Mouse (Mus musculus): Measurements from ENCODE around the gene Mfap3l. TPM values are rescaled to one million over a fixed set of nuclear protein-coding genes. Genes with fewer than 3 reads are reported as not detected.

Gene Mfap3l
- polyA plus RNA-seq, 1 experiment from 2014 or later: 2.4 TPM

DNA sequence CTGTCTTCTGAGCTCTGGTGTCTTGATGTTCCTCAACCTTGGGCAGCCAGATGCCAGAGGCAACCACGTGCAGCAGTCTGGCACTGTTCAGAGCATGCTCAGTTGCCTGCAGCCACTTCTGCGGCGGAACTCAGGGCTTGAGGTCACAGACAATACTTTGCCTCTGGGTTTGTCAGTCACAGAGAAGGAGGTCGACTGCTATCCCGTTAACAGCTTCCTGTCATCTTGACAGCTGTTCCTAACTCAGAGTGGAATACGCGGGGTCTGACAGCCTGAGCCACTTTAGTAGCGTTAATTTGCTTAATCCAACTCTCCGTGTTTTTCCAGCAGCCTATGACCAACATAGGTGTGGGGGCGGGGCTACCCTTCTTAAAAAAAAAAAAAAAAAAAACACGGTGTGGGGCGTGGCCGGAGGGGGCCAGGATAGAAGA, 1.1 kb upstream of the Mfap3l start:
- H3K4me1 ChIP-seq (replicated peaks): peaks cover 16% of the 10 kb centered on the region
- H3K27ac ChIP-seq: no peak overlapping the region; the same call in 1 of the 2 replicates
- under 1% methylated on average over 13 of the region's 13 CpGs for WGBS
- H3K9ac ChIP-seq: peak overlapping the region; percentile 51; the same call in 1 of the 2 replicates
- H3K36me3 ChIP-seq: no peaks in the 10 kb centered on the region
- peak overlapping the region; percentile 68 for H3K4me3 ChIP-seq
- H3K4me2 ChIP-seq: peak overlapping the region; percentile 98
- H3K27me3 ChIP-seq: peaks cover 16% of the 10 kb centered on the region
- H3K9me3 ChIP-seq: no peaks in the 10 kb centered on the region
- peak; percentile 37 for ATAC-seq (ENCODE audit: low FRiP score)

DNA sequence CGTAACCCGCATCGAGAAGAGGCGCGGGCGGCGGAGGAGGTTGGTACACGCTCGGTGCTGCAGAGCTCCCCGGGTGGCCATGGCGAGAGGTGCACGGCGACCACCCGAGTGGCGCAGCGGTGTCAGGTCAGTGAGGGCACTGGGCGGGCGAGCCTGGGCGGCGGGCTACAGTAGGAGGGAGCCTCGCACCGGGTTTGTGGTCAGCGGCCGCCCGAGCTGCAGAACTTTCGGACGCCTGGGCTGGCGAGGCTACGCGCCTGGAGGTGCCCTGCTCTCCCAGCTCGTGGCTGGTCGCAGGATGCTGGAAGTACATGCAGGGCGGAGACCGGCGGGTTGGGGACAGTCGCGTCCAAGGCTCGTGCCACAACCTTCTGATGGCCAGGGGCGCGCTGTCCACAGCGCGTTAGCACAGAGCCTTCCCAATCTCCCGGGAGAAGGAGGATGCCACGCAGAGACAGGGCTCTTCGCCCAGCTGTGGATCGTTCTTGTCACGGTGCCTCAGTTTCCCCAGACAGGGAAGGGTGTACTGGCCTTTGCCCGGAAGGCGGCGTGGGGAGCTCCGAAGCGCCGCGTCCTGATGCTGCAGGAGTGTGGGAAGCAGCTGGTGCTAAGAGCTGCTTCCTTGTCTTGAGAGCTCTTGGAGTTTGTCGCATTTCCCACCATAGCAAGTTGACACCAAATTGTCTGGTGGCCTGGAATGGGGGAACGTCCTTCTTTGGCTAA, 467 bp downstream of the Mfap3l start:
- WGBS: under 1% methylated on average over 56 of the region's 56 CpGs
- Histone ChIP-seq H3K9me3 (no peaks in the 10 kb centered on the region), H3K27me3 (peaks cover 16% of the 10 kb centered on the region), H3K27ac (peak overlapping the region; percentile 79), H3K4me1 (replicated peaks) (peaks cover 16% of the 10 kb centered on the region), H3K9ac (peak overlapping the region; percentile 83), H3K4me3 (peak overlapping the region; percentile 68), H3K4me2 (peak overlapping the region; percentile 98), H3K36me3 (no peaks in the 10 kb centered on the region)
- ATAC-seq (ENCODE audit: low FRiP score): no peak

DNA sequence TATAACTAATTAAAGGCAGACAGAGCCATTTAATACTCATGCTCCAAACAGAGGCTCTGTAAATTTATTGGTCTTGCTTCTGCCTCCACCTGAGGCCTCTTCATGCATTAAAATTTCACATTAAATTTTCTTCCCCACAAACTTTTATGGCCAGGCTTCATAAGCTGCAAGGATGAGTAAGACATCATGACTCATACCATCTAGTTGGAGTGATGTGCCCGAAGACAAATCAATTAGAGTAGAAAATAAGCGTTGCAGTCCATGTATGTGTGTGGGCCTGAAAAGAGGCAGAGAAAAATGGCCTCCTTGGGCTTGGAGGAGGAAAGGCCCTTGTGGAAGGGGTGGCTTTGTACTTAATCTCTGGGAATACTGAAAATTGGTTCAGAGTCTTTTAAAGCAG, 2.3 kb downstream of the Mfap3l start:
- no peak for ATAC-seq (ENCODE audit: low FRiP score)
- H3K27me3 ChIP-seq: peaks cover 9% of the 10 kb centered on the region
- no peak overlapping the region for H3K27ac ChIP-seq
- no peak overlapping the region for H3K9ac ChIP-seq
- H3K4me3 ChIP-seq: no peak overlapping the region
- H3K4me1 ChIP-seq (replicated peaks): peaks cover 16% of the 10 kb centered on the region
- WGBS: 82% methylated on average over 2 of the region's 2 CpGs
- H3K4me2 ChIP-seq: no peak overlapping the region
- no peaks in the 10 kb centered on the region for H3K36me3 ChIP-seq
- H3K9me3 ChIP-seq: no peaks in the 10 kb centered on the region

DNA sequence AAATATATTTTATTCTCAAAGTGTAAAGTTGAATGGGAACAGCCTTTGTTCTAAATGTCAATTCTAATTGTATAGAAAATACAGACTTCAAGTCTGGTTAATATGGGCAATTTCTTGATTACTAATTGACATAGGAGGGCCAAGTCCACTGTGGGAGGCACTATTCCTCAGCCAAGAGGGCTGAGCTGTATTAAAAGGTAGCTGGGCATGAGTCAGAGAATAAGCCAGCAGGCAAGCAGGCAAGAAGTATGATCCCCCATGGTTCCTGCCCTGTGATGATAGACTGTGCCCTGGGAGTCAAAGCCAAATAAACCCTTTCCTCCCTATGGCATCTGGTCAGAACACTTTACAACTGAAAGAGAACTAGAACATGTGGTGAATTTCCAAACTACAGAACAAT, 3.2 kb downstream of the Mfap3l start:
- H3K27me3 ChIP-seq: peaks cover under 1% of the 10 kb centered on the region
- ATAC-seq (ENCODE audit: low FRiP score): no peak
- H3K9me3 ChIP-seq: no peaks in the 10 kb centered on the region
- H3K4me2 ChIP-seq: no peak overlapping the region
- H3K4me3 ChIP-seq: no peak overlapping the region
- H3K9ac ChIP-seq: no peak overlapping the region
- H3K27ac ChIP-seq: no peak overlapping the region
- no peaks in the 10 kb centered on the region for H3K36me3 ChIP-seq
- peaks cover 16% of the 10 kb centered on the region for H3K4me1 ChIP-seq (replicated peaks)

DNA sequence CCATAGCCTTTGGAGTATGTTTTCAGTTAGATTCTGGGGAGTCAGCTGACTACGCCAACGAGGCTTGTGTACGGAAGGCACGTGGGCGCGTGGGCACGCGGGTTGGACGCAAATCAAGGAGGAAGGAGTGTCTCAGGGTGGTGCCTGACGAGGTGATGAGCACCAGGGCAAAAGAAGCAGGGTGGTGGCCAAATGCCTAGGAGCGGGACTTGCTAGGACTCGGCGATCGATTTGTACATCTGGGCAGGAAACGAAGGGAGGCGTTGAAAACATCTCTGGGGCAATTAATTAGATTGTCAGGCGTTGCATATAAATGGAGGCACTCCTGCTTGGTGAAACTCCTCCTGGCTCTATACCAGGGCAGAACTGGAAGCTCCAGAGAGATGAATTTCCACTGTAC, 7.4 kb downstream of the Mfap3l start:
- WGBS: 89% methylated on average over 17 of the region's 17 CpGs
- Histone ChIP-seq H3K27me3 (no peaks in the 10 kb centered on the region), H3K4me3 (no peak overlapping the region), H3K9me3 (no peaks in the 10 kb centered on the region), H3K36me3 (no peaks in the 10 kb centered on the region), H3K9ac (no peak overlapping the region), H3K4me2 (no peak overlapping the region), H3K27ac (no peak overlapping the region), H3K4me1 (replicated peaks) (no peaks in the 10 kb centered on the region)
- no peak for ATAC-seq (ENCODE audit: low FRiP score)

DNA sequence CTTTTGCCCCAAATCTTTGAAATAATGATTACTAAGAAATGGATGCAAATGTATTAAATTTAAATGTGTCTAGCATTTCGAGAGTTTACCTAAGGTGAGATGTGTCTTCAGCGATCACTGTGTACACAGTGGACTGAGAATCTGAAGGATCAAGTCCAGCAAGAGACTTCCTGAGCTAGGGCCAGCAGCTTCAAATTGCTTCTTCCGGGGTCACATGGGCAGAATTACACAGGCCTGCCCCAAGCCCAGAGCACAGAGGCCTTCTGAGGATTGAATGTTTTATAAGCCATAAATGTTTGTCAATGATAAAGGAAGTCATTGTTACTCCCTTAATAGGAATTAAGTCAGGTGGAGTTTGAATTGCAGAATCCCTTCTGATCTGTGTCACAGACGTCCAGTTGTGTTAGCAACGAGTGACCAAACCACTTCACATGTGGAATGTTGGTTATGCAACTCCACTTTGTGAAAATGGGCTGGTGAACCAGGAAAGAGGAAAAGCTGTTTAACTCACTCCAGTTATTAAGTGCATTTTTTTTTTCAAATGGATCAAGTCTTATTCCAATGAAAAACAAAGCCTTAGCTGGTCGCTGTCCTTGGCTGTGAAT, 10.9 kb downstream of the Mfap3l start:
- Histone ChIP-seq H3K4me1 (replicated peaks) (no peaks in the 10 kb centered on the region), H3K4me3 (no peak overlapping the region), H3K9me3 (no peaks in the 10 kb centered on the region), H3K27ac (no peak overlapping the region), H3K36me3 (no peaks in the 10 kb centered on the region), H3K27me3 (no peaks in the 10 kb centered on the region), H3K9ac (no peak overlapping the region), H3K4me2 (no peak overlapping the region)
- WGBS: 88% methylated on average over 6 of the region's 6 CpGs
- no peak for ATAC-seq (ENCODE audit: low FRiP score)

DNA sequence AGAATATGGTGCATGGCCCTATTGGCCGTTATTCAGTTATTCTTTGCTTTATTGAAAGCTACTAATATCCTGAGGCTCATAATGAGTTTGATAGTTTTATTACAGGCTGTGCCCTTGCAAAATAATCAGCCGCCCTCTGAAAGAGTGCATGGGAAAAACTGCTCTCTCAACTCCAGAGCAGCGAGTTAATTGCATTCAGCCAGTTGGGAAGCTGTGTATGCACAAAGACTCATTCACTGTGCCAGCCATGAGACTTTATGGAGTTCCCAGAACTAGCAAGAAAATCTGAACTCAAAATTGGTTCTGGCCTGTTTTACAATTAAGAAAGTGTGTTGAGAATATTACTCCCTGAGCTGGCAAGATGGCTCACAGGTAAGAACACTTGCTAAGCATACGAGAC, 12.5 kb downstream of the Mfap3l start:
- H3K27me3 ChIP-seq: no peaks in the 10 kb centered on the region
- ATAC-seq (ENCODE audit: low FRiP score): no peak
- H3K4me3 ChIP-seq: no peak overlapping the region
- no peaks in the 10 kb centered on the region for H3K4me1 ChIP-seq (replicated peaks)
- no peak overlapping the region for H3K4me2 ChIP-seq
- no peaks in the 10 kb centered on the region for H3K9me3 ChIP-seq
- H3K36me3 ChIP-seq: no peaks in the 10 kb centered on the region
- WGBS: 85% methylated on average over 4 of the region's 4 CpGs
- H3K27ac ChIP-seq: no peak overlapping the region
- no peak overlapping the region for H3K9ac ChIP-seq

DNA sequence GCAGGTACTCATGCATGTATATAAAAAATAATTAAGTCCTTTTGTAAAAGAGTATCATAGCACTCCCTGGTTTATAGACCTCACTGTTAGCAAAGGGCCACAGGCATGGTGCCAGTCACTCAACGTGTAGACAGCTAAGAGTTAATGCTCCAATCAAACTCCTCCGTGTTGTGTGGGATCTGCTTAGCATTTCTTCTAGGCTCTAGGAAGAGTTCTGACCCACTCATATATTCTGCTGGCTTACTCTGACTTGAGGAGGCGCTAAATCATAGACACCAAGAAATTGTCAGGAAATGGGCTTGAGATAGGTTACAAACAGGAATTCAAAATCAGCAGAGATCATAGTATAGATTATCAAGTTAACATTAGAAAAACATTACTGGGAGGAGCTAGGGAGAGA, 13.3 kb downstream of the Mfap3l start:
- no peak for ATAC-seq (ENCODE audit: low FRiP score)
- no peaks in the 10 kb centered on the region for H3K4me1 ChIP-seq (replicated peaks)
- no peak overlapping the region for H3K27ac ChIP-seq
- 88% methylated on average over 3 of the region's 3 CpGs for WGBS
- H3K27me3 ChIP-seq: no peaks in the 10 kb centered on the region
- H3K4me3 ChIP-seq: no peak overlapping the region
- H3K36me3 ChIP-seq: no peaks in the 10 kb centered on the region
- no peak overlapping the region for H3K9ac ChIP-seq
- H3K9me3 ChIP-seq: no peaks in the 10 kb centered on the region
- H3K4me2 ChIP-seq: no peak overlapping the region

DNA sequence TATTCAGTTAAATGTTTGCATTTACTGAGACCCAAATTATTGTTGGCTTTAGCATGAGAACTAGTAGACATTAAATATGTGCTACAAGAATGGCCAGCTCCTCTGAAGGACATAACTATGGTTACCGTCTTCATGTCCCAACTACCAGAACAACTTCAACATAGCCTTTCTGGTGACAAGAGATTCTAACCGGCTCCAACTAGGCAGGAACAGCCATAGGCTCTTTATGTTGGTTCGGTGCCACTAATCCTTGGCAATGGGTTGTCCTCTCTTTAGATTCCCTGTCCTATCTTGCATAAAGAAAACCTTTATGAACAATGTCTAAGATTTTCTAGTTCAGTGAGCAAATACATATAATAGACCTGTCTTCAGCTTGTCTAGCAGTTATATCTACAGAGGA, 14.7 kb downstream of the Mfap3l start:
- H3K4me1 ChIP-seq (replicated peaks): no peaks in the 10 kb centered on the region
- H3K4me3 ChIP-seq: no peak overlapping the region
- H3K9ac ChIP-seq: no peak overlapping the region
- no peaks in the 10 kb centered on the region for H3K27me3 ChIP-seq
- H3K9me3 ChIP-seq: no peaks in the 10 kb centered on the region
- no peaks in the 10 kb centered on the region for H3K36me3 ChIP-seq
- no peak overlapping the region for H3K4me2 ChIP-seq
- ATAC-seq (ENCODE audit: low FRiP score): no peak
- H3K27ac ChIP-seq: no peak overlapping the region
- 97% methylated on average over 3 of the region's 3 CpGs for WGBS

DNA sequence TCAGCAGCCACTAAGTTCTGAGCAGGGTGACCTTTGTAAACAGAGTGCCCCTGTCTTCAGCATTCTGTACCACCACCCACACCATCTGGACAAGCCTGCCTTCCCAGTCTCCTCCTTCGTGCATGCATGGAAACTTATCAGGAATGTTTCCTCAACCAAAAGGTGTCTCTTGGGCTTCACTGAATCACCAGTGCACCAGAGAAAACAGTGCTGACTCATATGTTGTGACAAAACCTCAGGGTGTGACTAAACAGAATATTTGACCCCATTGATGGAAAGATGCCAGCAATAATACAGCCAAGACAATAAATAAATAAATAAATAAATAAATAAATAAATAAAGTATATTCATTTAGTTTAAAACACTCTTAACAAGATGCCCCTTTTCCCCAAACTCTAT, 16.5 kb downstream of the Mfap3l start:
- no peaks in the 10 kb centered on the region for H3K4me1 ChIP-seq (replicated peaks)
- H3K36me3 ChIP-seq: no peaks in the 10 kb centered on the region
- no peaks in the 10 kb centered on the region for H3K9me3 ChIP-seq
- no peak overlapping the region for H3K27ac ChIP-seq
- H3K27me3 ChIP-seq: no peaks in the 10 kb centered on the region
- no peak overlapping the region for H3K4me3 ChIP-seq
- WGBS: 59% methylated on average over 1 of the region's 1 CpGs
- H3K9ac ChIP-seq: no peak overlapping the region
- no peak overlapping the region for H3K4me2 ChIP-seq
- no peak for ATAC-seq (ENCODE audit: low FRiP score)

DNA sequence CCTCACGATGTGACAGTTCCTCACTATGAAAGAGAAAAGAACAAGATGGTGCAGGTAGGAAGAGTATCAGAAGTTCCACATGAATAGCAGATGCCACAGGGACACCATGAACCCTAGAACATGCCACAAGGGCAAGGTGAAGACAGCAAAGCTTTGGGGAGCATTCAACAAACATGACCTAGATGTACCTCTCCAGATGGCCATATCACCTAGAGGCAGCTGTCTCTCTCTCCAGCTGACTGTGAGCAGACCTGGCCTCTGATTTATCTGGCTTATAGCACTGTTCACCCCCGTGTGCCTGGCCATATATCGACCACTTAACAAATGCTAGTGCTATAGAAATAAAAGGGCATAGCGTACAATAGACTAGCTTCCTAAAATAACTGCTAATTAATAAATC, 17.5 kb downstream of the Mfap3l start:
- ATAC-seq (ENCODE audit: low FRiP score): no peak
- no peaks in the 10 kb centered on the region for H3K27me3 ChIP-seq
- H3K9me3 ChIP-seq: no peaks in the 10 kb centered on the region
- 86% methylated on average over 4 of the region's 4 CpGs for WGBS
- H3K4me2 ChIP-seq: no peak overlapping the region
- H3K4me1 ChIP-seq (replicated peaks): no peaks in the 10 kb centered on the region
- H3K36me3 ChIP-seq: no peaks in the 10 kb centered on the region
- H3K4me3 ChIP-seq: no peak overlapping the region
- no peak overlapping the region for H3K27ac ChIP-seq
- no peak overlapping the region for H3K9ac ChIP-seq

DNA sequence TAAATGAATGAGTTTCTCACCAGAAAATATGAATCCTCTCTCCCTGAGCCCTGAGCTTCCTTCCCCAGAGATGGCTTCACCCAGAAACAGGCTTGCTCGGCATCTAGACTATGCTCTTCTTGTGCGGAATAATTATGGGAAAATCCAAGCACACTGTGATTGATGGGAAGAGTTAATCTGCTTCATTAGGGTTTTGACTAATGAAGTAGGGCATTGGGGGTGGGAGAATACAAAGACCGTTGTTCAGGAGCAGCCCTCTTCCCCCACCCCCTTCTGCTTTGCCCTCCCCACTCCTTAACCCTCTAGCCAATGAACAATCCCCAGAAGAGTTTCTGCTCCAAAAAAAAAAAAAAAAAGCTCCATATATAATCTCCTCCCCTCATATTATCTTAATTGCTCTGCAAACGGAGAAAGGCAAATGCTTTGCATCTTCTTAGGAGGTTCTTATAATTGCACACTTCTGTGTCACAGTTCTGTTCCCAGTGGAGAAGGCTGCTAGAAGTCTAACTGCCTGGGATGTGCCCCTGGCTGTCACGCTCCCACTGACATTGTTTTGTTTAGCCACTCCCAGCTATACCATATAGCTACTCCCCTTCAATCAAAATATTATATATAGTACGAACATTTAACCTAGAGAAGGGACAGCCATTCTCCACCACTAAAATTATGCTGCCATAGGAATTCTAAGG, 24.9 kb downstream of the Mfap3l start:
- H3K4me2 ChIP-seq: no peak overlapping the region
- no peak overlapping the region for H3K9ac ChIP-seq
- H3K4me3 ChIP-seq: no peak overlapping the region
- no peaks in the 10 kb centered on the region for H3K27me3 ChIP-seq
- H3K27ac ChIP-seq: 0 out of 2 replicates have a peak overlapping the region, but pooled peaks have one; percentile 3
- H3K4me1 ChIP-seq (replicated peaks): peaks cover 36% of the 10 kb centered on the region
- peak; percentile 78 for ATAC-seq (ENCODE audit: low FRiP score)
- no peaks in the 10 kb centered on the region for H3K9me3 ChIP-seq
- WGBS: 41% methylated on average over 6 of the region's 6 CpGs
- H3K36me3 ChIP-seq: no peaks in the 10 kb centered on the region

All from hindbrain, embryonic 13.5 days (tissue).